Mouse (Mus musculus): ENCODE data around the gene Ecel1.

GRCm38 (mm10) chr1:87171312-87171711, 15.0 kb upstream of the Ecel1 start:
- no peak for TF ChIP-seq CTCF (IDR thresholded peaks at IDR 0.05; ENCODE audit: borderline replicate concordance, insufficient read depth, low read length)
- no peak for TF ChIP-seq POLR2A (IDR thresholded peaks at IDR 0.05; ENCODE audit: low read depth, low read length)
